ENCODE assay signal across 8 mouse cellular contexts in the genomic region with DNA sequence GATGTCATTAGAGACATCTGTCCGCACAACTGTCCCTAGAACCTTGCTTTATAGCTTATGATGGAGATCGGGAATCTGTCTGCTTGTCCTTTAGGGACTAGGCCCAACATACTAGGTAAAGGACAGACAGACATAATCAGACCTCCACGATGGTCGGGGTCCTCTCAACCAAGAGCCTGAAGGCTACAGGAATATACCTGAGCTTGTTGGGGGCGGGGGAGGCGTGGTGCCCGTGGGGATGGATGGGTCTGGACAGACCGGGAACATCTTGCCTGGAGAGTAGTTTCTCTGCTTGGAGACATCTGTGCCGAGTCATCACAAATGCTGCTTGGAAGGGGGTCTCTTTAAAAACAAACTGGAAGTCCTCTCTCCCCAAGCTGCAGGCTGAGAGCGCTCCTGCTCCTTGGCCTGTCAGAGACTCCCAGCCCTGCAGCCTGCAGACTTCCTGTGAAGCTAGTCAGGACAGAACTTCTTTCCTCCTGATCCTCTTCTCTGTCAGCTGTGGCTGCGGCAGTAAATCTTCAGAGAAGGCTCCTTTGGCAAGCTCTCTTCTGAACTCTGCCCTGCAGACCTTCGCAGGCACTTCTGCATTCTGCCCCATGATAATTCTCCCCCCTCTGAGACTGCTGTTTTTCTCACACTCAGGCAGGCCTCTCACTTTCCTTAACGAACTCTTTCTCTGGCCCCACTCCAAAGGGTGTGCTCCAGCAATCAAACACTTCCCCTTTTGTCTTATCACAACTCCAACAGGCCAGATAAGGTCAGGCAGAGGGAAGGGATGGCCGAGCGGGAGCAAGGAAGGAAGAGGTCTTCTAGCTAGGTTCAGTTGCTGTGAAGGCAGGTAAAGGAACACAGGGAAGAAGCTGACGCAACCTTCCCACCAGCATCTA.
DNase-seq lines count a peak whose midpoint lies in the region; ATAC-seq and TF ChIP-seq lines count a peak whose summit lies in the region.

No protein-coding gene starts in this region.

- H3K27me3 ChIP-seq in lung, embryonic 14.5 days (ENCODE audit: insufficient read depth, low read length), result no peaks in the 10 kb centered on the region
- no peaks in the 10 kb centered on the region for H3K27me3 ChIP-seq in stomach, embryonic 15.5 days (replicated peaks)

- peak; percentile 98 for DNase-seq in 416B (ENCODE audit: low read depth)
- DNase-seq in Muller cell, postnatal 12 days (ENCODE audit: inconsistent ontology term), result peak; percentile 7
- peak; percentile 16 for DNase-seq in gastrocnemius, postnatal 10 days
- peak; percentile 76 for DNase-seq in kidney, adult 18-20 months
- peak; percentile 63 for DNase-seq in lung, embryonic 14.5 days
- no peak for DNase-seq in testis, postnatal 14 days (ENCODE audit: low spot score)
- DNase-seq in left cerebral cortex, adult 11 months (ENCODE audit: low spot score), result no peak

- H3K36me3 ChIP-seq in lung, embryonic 14.5 days (ENCODE audit: insufficient read depth), result no peaks in the 10 kb centered on the region
- no peaks in the 10 kb centered on the region for H3K36me3 ChIP-seq in stomach, embryonic 15.5 days

- H3K4me3 ChIP-seq in lung, embryonic 14.5 days (ENCODE audit: low read depth, low read length), result no peak overlapping the region
- no peak overlapping the region for H3K4me3 ChIP-seq in stomach, embryonic 15.5 days (replicated peaks)

- H3K27ac ChIP-seq in lung, embryonic 14.5 days (ENCODE audit: low read depth), result peak overlapping the region; percentile 54; the same call in 1 of the 2 replicates
- peak overlapping the region; percentile 52 for H3K27ac ChIP-seq in stomach, embryonic 15.5 days

- H3K4me1 ChIP-seq in lung, embryonic 14.5 days (ENCODE audit: insufficient read depth), result peaks cover 2% of the 10 kb centered on the region; the same call in 1 of the 2 replicates
- 0 out of 2 replicates have a peak, but pooled peaks cover 13% of the 10 kb centered on the region for H3K4me1 ChIP-seq in stomach, embryonic 15.5 days

- WGBS in lung, embryonic 14.5 days, result 33% methylated on average over 16 of the region's 16 CpGs
- WGBS in stomach, embryonic 15.5 days, result 40% methylated on average over 16 of the region's 16 CpGs

- TF ChIP-seq CTCF in lung, embryonic 14.5 days (IDR thresholded peaks at IDR 0.05; ENCODE audit: low read depth), result no peak

- H3K4me2 ChIP-seq in lung, embryonic 14.5 days, result peak overlapping the region; percentile 44
- H3K4me2 ChIP-seq in stomach, embryonic 15.5 days, result peak overlapping the region; percentile 1; the same call in 1 of the 2 replicates

- ATAC-seq in lung, embryonic 14.5 days (ENCODE audit: insufficient read depth), result peak; percentile 88
- ATAC-seq in stomach, embryonic 15.5 days (ENCODE audit: insufficient read depth, low FRiP score, low read depth), result peak; percentile 79

- no peak overlapping the region for H3K9ac ChIP-seq in lung, embryonic 14.5 days
- H3K9ac ChIP-seq in stomach, embryonic 15.5 days, result no peak overlapping the region

- no peaks in the 10 kb centered on the region for H3K9me3 ChIP-seq in lung, embryonic 14.5 days (ENCODE audit: low read depth, low read length)
- no peaks in the 10 kb centered on the region for H3K9me3 ChIP-seq in stomach, embryonic 15.5 days

Comparison
In these comparisons a context has a peak if more than half of its experiments do, and no peak if none do; other contexts are left out.
1. DNase-seq: peak in 416B (single experiment), Muller cell, postnatal 12 days (single experiment), gastrocnemius, postnatal 10 days (single experiment), kidney, adult 18-20 months (single experiment) and lung, embryonic 14.5 days (single experiment); none in testis, postnatal 14 days (single experiment) and left cerebral cortex, adult 11 months (single experiment).